Mouse (Mus musculus) left cerebral cortex, postnatal 4 days (tissue): ENCODE measurements around the gene Myrip. TPM values are rescaled to one million over a fixed set of nuclear protein-coding genes. Genes with fewer than 3 reads are reported as not detected.
A peak's percentile ranks its signal among the peaks of the same experiment; 100 is the strongest.
"Not testable (repeated sequence)": the region's sequence is repeated elsewhere in the genome, so short reads cannot be mapped to it uniquely, and the experiment has no call there.

Experiments used
- DNase-seq: peaks from one replicate; pipeline ENCODE4 v3.0.0-alpha.2; 2022
- intact Hi-C: fragments of 180-260 bp; cut with DNase I; formaldehyde crosslinking; loops from one replicate; pipeline ENCODE4 v1.15.1; 2025
- total RNA-seq, 2 experiments: library from RNA; stranded (reverse); gene quantifications; 2 replicates each; pipeline ENCODE4 v1.2.3; 2021

Gene Myrip
- 10 to 100 TPM; 24.7 to 25.2 TPM for total RNA-seq

GRCm38 (mm10) chr9:120301213-120301612 is at the start of gene Myrip:
Gene Myrip, plus strand, starts transcription at chr9:120301513.
- not testable (repeated sequence) for DNase-seq
- intact Hi-C loops: loop anchor here (5.0 kb wide), 2 partner anchors 76 to 89 kb away; no protein-coding TSS in a partner anchor

DNA sequence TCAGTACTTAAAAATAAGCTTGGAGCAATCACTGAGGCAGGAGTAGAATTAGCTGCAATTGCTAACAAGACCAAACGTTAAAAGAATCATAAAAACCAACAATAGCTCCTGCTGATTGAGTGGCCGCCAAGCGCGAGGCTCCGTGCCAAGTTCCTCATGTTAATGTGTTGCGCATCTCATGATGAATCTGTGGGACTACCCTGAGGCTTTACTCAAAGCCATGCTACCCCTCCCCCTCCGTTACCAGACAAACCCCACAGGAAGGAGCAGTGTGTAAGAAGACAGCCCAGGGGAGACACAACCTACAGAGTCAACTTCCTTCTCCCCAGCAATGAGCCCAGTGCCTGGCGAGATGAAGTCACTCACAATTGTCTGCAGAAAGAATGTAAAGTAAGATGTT is 41.5 kb upstream of the Myrip start:
- intact Hi-C loops: no loop called here
- DNase-seq: peak; percentile 62

DNA sequence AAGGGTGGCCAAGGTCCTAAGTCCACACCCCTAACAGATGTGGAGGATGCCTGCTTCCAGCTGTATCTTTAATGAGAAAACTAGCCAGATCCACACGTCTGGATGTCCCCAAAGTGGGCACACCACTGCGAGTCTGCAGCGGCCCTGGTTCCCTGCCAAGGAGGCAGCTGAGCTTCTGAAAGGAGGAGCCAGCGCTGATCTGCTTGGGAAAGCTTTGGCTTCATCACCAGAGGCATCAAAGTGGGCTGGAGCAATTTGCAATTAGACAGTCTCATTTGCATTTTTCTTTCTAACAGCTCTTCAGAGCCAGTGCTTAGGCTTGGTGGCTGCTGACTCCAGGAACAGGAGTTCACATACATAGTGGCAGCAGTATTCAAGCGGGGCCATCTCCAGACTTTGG is 37.3 kb upstream of the Myrip start:
- peak; percentile 91 for DNase-seq
- intact Hi-C loops: no loop called here

DNA sequence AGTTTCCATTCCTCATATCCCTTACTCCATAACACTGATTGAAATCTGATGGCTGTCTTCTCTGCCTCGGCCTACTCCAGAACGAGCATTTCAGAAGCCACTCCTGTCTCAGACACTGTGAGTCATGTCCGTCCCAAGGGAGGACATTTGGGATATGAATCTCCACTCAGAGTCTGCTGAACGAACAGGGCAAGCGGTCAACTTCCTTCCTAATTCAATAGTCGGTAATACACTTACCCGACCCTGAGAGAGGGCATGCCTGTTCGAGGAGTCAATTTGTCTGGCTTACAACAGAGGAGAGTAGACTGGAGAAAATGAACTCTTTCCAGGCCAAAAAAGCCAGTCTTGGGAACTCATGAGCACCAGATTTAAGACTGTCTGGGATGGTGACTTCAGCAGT is 28.2 kb upstream of the Myrip start:
- intact Hi-C loops: no loop called here
- DNase-seq: no peak

DNA sequence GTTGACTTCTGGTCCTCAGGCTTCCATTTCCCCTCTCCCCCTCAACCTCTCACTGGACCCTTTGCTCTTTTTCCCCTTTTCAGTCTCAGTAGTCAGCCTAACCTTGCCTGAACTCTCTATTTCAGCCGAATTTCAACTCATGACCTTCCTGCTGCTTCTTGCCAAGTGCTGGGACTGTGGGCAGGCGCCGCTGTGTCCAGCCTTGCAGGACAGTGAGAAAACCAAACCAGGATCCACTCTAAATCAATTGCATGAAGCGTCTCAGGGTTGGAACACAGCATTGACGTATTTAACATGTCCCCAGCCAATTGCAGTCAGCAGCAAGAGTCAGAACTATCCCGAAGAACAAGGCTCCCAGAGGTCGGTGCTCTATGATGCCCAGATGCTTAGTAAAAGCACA is 26.1 kb upstream of the Myrip start:
- no peak for DNase-seq
- intact Hi-C loops: no loop called here

DNA sequence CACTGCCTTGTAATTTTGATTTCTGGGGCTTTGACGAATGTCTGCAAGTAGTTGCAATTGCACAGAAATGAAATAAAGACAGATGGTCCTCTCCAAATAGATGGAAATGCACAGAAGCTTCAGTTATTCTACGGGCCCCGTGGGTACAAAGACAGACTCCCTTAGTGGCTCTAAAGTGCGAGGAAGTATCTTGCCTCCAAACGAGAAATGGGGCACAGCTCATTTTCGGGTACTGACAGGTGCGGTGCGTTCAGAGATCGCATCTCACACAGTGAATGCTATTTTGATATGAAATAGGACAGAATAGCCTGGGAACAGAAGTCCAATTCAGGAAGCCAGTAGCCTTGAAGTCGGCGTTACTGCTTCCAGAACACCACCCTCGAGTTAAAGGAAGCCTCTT is 20.2 kb upstream of the Myrip start:
- no peak for DNase-seq
- intact Hi-C loops: no loop called here

DNA sequence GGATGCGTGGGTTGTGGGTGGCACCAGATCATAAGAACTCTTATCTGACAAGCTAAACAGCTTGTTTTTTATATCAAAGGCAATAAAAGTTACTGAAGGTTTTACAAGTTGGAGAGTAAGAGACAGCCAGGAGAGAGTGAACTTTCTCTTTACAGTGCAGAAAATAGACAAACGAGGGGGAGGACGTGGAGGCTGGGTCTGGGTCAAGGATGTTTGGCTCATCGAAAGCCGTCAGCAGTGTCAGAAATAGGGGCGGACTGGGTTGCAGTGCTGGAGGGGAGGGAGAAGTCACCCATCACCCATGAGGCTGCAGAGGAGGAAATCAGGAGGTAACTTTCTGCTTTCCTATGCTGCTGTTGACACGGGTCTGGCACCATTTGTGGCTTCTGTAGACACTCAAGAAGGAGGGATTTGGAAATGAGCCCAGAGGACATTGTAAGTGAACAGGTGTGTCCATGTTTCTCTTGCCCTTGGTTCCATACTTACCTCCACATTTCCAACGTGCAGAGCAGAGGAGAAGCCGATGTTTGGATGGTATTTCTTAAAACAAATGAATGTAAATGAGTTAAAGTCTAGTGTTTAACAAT is 18.8 kb upstream of the Myrip start:
- intact Hi-C loops: no loop called here
- DNase-seq: no peak

GRCm38 (mm10) chr9:120283556-120283955 is 17.8 kb upstream of the Myrip start:
- intact Hi-C loops: no loop called here
- DNase-seq: no peak

DNA sequence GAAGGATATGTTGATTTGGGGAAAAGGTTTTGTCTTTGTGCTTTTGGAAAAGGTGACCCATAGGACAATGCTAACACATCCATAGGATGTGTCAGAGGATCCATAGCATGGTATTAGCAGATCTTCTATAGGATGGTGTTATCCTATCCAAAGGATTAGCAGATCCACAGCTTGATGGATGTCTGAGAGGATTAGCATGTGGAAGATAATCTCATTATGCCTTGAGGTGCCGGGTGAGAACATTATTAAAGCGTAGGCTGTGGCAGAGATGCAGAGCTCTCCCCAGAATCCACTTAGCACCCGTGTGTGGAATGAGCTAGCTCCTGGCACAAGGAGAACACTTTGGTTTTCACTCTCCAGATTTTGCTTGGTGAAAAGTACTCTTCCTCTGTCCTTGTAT is 13.3 kb upstream of the Myrip start:
- DNase-seq: no peak
- intact Hi-C loops: no loop called here

- no peak for DNase-seq
- intact Hi-C loops: no loop called here
Observed at GRCm38 (mm10) chr9:120290375-120290774, 10.9 kb upstream of the Myrip start.

DNA sequence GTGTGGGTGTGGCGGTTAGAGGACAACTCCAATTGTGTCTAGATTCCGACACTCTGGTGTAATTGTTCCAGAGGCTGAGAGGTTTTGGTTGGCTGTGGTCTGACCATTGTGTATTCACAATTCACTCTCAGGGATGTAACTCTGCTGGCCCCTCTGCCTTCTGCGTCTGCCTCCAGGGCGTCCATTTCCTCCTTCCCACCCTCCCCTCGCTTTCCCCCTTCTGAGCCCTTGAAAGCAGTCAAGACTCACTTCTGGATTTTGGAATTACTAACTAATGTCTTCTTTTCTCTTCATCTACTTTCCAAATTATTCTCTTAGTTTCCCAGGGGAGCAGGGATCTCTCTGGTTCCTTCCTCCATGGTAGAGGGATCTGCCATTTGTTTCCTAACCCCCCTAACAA is 8.8 kb upstream of the Myrip start:
- intact Hi-C loops: no loop called here
- no peak for DNase-seq

DNA sequence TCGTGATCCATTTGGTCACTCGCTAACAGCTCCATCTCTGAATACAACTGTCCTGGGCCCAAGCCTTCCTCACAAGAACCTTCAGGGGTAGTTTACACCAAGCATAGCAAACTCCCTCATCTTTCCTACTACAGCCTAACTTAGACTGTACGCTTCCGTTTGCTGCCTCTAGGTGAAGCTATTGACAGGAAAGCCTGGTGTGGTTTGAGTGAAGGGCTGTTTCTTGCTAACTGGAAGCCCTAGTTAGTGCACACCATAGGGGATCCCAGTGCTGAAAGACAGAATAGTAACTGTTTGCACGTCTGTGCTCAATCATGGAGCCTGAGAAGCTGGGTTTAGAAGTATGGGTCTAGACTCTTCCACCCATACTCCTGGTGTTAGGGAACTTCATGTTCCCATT is 5.8 kb upstream of the Myrip start:
- intact Hi-C loops: no loop called here
- DNase-seq: no peak

GRCm38 (mm10) chr9:120296938-120297337 is 4.4 kb upstream of the Myrip start:
- intact Hi-C loops: no loop called here
- no peak for DNase-seq

DNA sequence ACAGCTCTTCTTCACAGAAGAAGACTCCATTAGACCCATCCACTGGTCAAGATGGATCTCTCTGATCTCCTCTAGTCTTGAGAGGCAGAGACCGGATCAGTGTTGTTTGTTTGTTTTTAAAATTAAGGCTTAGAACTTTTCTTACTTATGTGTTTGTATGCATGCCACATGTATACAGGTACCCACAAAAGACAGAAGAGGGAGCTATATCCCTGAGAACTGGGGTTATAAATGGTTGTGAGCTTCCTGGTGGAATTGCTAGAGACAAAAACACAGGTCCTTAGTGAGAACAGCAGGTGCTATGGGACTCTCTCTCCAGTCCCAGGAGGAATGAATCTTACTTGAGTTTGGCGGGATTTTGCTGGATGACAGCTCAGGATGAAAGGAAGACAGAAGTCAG is 1.9 kb upstream of the Myrip start:
- DNase-seq: no peak
- intact Hi-C loops: no loop called here

DNA sequence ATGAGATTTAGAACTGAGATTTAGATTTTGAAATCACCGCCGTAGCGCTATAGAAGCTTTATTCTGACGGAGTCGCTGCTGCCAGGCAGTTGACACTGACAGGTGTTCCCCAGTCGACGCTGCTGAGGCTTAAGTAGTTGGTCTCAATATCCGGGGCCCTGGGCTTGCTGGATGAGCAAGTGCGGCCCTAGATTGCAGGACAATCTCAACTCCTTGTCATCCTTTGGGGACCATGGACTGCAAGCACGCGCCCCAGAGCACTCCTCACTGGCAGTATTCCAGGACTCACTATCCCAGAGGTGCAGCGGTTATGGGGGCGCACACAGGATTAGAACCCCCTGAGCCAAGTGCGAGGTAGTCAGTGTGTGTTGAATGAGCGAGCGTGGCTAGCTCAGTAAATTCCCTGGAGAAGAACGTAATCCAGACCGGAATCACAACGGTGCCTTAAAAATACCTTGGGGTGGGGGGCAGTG is 1.7 kb downstream of the Myrip start:
- intact Hi-C loops: loop anchor here (5.0 kb wide), 2 partner anchors 74 to 91 kb away; no protein-coding TSS in a partner anchor
- DNase-seq: no peak

GRCm38 (mm10) chr9:120303453-120304299 is 2.4 kb downstream of the Myrip start:
- intact Hi-C loops: loop anchor here (5.0 kb wide), 2 partner anchors 74 to 91 kb away; no protein-coding TSS in a partner anchor

DNA sequence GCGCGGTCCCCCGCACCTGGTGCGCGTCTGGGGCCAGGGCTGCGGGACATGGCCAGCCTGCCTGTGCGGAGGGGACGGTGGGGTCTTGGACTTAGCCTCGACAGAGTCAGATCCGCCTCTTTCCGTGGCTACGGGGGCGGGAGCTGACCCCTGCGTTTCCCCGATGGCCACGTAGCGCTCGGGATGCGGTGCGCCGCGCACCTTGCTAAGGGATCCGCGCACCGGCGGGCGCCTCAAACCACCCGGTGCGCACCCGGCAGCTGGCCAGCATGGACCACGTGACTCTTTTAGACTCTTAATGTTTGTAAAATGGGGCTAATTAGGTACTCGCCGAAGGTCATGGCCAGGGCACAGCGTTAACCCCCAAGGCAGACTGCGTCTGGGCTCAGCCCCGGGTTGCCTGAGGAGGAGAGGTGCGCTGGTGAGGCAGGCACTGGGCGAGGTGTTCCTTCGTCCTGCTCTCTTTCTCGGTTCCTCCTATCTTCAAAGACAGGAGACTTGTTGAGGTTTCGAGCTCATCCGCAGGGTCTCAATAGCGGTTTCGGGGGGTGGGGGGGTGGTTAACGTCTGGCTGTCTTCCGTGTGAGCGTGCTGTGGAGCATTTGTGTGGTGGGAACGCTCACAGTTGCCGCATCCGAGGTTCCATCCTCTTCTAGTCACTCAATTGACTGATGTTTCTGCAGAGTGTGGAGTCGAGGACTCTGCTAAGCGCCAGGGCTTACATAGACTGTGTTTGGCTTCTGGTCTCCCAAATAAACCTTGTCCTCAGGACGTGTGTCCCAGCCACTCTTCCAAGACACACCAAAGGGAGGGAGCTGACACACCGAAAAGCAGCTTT is 3.2 kb downstream of the Myrip start:
- DNase-seq: no peak
- intact Hi-C loops: loop anchor here (5.0 kb wide), 2 partner anchors 73 to 92 kb away; no protein-coding TSS in a partner anchor

More at GRCm38 (mm10) chr9:120303453-120304299, 2.4 kb downstream of the Myrip start:
- peak; percentile 41 for DNase-seq

GRCm38 (mm10) chr9:120315171-120315570 is 13.9 kb downstream of the Myrip start:
- intact Hi-C loops: no loop called here
- no peak for DNase-seq

DNA sequence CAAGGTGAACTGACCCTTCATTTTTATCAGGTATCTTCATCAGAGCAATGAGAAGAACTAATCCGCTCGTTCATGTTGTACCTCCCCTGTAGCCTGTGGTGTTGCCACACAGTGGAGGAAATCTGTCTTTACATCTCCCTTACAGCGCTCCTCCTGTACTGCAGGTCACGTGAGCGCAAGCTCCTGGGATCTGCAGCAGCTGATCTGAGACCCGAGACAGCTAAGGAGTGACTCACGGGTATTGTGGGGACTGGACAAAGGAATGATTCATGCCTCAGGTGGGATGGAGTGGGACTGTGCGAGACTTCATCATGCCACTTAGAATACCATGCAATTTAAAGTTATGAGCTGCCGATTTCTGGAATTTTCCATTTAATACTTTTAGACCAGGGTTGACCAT is 17.8 kb downstream of the Myrip start:
- intact Hi-C loops: no loop called here
- no peak for DNase-seq

DNA sequence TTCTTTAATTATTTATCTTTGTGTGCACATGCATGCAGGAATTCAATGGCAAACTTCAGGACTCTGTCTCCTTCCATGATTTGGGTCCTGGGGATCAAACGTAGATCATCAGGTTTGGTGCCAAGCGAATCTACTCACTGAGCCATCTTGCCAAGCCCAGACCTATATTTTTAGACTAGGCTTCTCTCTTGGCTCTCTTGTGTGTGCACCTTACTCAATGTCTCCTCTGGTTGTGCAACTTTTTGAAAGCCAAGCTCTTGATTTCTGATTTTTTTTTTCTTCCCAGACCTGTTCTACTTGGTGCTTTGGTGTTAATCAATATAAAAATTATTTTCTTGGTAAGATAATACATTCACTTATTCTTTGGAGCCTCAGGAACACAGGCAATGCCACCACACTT is 19.3 kb downstream of the Myrip start:
- intact Hi-C loops: no loop called here
- no peak for DNase-seq
